Mouse (Mus musculus) erythroid progenitor cell, adult 5-6 weeks (primary cell): ENCODE data around the gene Mmel1. TPM values are rescaled to one million over a fixed set of nuclear protein-coding genes. Genes with fewer than 3 reads are reported as not detected.

Experiments used
- ATAC-seq: replicated peaks from 2 replicates; pipeline ENCODE4 v1.8.0; 2016; ENCODE audit warnings: moderate number of reproducible peaks, mild to moderate bottlenecking, moderate TSS enrichment, inconsistent platforms; ENCODE audit not compliant: poor library complexity, low FRiP score, severe bottlenecking
- total RNA-seq, 2 experiments: library from RNA; stranded (forward) in 1 of 2; stranded (reverse) in 1 of 2; fragments of 150-400 nt in 1 of 2; fragments of 186-747, 209-891 nt in 1 of 2; gene quantifications; 2 replicates each; pipeline versions ENCODE4 v1.2.3 to v1.2.4; 2015 to 2017; ENCODE audit warnings: low replicate concordance in 2 of 2

Mmel1 gene
- total RNA-seq, 2 experiments from 2014 or later = 5.9 to 6.4 TPM

DNA sequence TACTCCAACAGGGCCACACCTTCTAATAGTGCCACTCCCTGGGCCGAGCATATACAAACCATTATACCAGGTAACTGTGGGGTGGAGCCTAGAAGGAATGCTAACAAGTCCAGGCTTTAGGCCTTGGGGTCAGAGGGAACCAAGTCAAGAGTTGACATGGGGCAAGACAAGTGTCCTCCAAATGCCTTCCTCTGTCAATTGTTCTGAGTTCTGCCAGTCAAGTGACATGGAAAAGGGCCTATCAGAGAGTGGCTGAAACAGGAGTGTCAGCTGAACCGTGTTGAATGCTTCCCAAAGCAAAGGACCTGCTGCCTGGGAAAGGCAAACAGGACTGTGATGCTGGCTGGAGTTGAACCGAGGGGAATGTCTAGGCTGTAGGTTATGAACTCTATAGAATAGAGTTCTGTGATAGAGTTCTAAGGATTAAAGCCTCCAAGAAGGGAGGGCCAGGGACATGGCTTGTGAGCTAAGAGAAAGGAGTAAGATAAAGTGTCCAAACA lies 5.9 kb upstream of the Mmel1 start:
- no peak for ATAC-seq

DNA sequence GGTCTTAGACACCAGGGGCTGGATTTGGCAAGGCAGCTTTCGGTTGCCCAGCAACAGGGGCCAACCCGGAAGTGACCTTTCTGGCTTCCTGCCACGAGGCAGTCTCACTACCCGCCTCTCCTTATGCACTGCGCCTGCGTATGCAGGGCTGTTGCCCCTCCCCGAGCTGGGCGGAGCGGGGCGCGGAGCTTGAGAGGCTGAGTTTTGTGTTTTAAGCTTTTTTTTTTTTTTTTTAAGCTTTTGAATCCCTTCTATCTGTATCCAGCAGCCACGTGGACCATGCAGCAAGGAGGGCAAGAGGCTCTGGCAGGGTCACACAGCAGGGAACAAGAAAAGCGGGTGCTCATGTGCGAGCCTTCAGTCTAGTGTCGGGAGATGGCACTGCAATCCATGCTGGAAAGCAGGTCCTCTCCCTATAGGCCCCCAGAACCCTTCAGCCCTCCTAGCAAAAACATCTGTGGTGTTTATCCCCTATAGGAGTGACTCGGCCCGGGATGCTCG lies 5.1 kb upstream of the Mmel1 start:
- no peak for ATAC-seq

DNA sequence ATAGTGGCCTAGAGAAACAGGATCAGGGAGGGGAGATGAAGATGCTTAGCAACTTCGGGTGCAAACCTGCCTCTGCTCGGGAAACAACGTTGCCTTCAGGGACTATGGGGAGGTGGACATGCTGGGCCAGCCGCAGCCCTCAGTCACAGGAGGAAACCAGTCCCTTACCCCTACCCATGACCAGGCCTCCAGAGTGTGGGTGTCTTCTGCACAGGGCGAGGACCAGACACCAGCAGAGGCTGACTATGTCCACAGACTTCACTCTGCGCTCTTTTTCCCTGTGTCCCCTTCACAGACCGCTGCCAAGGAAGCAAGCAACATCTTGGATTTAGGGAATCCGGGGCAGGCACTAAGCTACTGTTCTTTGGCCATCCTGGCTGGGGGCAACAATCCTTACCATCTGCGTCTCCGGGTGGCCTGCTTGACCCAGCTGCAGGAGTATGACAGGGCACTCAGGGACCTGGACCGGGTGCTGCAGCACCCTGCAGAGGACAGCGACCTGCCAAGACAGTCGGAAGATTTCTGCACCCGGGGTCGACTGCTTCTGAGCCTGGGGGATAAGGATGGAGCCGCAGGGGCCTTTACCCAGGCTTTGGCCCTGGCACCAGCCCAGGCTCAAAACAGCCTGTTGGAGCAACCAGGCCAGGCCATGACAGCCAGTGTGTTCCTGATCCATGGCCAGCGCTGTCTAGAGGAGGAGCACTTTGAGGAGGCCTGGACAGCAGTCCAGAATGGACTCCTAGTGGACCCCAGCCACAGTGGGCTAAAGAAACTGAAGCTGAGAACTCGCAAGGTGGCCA lies 4.2 kb upstream of the Mmel1 start:
- ATAC-seq = no peak

DNA sequence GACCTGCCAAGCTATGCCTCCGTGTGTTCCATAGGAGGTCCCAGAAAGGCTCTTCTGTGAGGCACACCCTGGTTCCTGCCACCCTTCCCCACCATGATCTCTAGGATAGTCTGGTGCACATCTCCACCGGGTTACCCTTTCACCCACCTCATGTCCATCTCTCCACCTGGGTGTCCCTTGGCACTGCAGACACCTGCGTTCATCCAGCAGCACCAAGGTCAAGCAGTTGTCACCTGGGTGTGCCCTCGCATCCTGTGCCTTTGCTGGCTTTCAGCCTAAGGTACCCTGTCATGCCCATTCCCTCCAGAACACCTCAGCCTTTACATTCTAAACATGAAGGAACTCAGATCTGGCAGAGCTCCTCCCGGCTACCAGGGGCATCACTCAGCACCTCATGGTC lies 3.0 kb upstream of the Mmel1 start:
- ATAC-seq = no peak

DNA sequence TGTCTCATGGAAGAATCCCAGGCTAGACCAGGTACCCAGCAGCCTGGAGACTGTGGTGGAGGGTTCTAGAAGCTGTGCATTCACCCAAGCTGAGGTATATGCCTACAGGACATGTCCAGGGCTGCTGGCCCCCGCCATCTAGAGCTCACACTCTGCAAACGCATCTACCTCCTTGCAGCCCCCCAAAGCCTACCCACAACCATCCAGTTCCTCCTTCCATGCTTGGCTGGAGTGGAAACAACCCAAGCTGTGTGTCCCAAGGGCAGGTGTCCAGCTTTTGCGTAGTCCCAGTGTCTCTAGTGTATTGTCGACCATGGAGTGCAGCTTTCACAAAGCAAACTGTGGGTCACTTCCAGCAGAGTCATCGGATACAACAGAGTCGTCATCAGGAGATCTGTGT lies 2.1 kb upstream of the Mmel1 start:
- no peak for ATAC-seq

GRCm38 (mm10) chr4:154870721-154871120 lies 1.3 kb downstream of the Mmel1 start:
- no peak for ATAC-seq

- ATAC-seq = no peak
Observed at GRCm38 (mm10) chr4:154871757-154872251, 2.4 kb downstream of the Mmel1 start.

DNA sequence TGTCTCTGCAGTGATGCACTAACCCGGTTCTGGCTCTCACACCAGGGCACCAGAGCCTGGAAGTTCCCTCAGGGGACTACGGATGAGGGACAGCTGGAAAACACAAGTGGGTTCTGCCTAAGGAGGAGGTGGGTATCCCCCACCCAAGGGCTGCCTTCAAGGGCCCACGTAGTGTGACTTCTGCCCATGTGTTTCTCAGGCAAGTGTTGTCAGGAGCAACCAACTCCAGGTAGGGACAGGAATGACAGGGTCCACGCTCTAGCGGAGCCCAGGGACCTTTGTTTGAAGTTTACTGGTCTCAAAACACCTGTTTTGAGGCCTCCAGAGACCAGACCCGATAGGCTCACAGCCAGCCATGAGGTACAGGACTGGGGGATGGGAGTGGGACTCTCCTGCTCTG lies 3.8 kb downstream of the Mmel1 start:
- ATAC-seq = no peak

DNA sequence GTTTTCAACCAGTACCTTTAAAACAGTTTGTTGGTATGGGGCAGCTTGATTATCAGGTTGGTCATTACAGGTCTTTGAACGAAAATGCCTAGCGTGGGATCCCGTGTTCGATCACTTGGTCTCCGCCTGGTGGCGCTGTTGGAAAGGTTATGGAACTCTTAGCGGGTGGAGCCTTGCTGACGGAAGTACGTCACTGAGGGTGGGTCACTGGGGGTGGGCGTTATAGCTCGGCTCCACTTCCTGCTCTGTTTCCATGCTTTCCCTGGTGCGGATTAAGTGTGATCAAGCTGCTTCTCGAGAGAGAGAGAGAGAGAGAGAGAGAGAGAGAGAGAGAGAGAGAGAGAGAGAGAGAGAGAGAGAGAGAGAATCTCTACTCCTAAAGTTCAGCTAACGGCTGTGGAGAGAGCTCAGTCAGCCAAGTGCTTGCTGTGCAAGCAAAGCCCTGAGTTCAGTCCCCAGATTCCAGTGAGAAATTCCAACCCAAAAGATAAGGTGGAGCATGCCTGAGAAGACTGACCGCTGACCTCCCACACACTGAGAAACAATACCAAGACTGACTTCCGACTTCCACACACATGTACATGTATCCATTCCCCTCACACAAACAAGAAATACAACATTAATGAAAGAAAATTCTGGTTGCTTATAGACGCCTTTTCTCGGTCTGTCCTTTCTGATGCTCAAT lies 8.6 kb downstream of the Mmel1 start:
- ATAC-seq = peak; percentile 63

GRCm38 (mm10) chr4:154880730-154881129 lies 11.3 kb downstream of the Mmel1 start:
- ATAC-seq = peak; percentile 85

DNA sequence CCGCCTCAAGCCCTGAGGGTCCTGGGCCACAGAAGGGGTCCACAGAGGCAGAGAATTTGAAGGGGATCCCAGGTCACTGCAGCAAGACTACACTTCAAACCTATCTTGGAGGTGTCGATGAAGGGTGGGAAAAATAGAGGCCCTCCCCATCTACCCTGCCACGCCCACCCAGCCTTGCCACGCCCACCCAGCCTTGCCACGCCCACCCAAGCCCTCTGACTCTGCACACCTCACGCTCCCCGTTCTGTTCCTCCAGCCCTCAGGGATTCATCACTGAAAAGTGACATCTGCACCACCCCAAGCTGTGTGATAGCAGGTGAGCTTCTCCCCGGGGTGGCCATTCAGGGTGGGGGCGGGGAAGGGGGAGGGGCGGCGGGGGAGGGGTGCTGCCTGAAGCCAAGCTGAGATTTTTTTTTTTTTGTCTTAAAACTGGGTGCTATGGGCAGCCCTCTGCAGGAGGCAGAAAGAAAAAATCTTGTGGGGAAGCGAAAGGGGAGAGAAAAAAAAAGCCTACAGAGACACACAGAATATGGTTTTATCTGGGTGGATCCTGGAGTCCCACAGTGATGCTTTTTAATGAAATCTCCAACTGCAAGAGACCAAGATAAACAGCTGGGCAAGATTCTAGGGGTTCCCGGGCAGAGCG lies 12.8 kb downstream of the Mmel1 start:
- ATAC-seq = peak; percentile 51

GRCm38 (mm10) chr4:154885416-154885815 lies 16.0 kb downstream of the Mmel1 start:
- ATAC-seq = no peak

- no peak for ATAC-seq
Observed at GRCm38 (mm10) chr4:154886876-154887592, 17.6 kb downstream of the Mmel1 start.

DNA sequence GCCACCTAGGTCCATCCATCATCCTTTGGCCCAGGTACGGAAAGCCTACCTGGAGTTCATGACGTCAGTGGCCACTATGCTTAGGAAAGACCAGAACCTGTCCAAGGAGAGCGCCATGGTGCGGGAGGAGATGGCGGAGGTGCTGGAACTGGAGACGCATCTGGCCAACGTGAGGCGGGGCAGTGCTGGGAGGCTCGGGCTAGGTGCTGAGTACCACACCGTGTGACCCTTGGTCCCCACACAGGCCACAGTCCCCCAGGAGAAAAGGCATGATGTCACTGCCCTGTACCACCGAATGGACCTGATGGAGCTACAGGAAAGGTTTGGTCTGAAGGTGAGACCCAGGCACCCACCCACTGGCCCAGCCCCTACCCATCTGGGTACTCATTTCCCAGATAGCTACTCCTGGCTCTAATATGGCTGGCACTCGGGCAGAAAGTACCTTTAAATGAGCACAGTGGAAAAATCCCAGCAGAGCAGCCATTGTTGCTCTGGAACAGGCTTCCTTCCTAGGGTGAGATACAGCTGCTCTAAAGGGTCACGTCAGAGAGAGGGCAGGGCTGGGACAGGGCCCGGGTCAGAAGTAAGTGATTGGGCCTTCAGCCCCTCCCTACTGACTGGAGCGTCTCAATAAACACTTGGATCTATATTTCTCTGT lies 18.3 kb downstream of the Mmel1 start:
- no peak for ATAC-seq

DNA sequence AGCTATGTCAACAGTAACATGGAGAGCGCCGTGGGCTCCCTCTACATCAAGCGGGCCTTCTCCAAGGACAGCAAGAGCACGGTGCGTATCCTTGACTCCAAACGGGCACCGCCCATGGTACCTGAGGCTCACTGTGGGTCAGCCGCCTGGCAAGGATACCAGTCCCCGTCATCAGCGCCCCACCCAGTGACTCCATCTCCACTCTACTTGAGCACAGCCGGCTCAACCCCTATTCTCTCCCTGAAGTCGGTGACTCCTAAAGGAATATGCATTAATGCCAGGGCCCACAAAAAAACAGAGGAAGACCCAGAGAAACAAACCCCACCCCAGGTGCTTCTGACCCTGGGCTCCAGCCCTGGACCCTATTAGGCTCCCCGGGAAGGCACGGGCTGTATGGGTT lies 21.5 kb downstream of the Mmel1 start:
- ATAC-seq = no peak

GRCm38 (mm10) chr4:154895549-154895948 lies 26.2 kb downstream of the Mmel1 start:
- ATAC-seq = no peak

- no peak for ATAC-seq
Observed at GRCm38 (mm10) chr4:154897676-154898465, 28.5 kb downstream of the Mmel1 start.
